Mouse (Mus musculus): Measurements from ENCODE around the gene Rnf214.
"Not testable (repeated sequence)": the region's sequence is repeated elsewhere in the genome, so short reads cannot be mapped to it uniquely, and the experiment has no call there.

Rnf214 gene

GRCm38 (mm10) chr9:45850528-45851155 lies 56.1 kb downstream of the Rnf214 start:
- DNase-seq (ENCODE audit: low spot score): no peak

- no peak for DNase-seq (ENCODE audit: low spot score)
Measured at GRCm38 (mm10) chr9:45849528-45850408, 56.9 kb downstream of the Rnf214 start.

GRCm38 (mm10) chr9:45846891-45847460 lies 59.7 kb downstream of the Rnf214 start:
- DNase-seq (ENCODE audit: low spot score): no peak

- DNase-seq (ENCODE audit: low spot score): not testable (repeated sequence)
Measured at GRCm38 (mm10) chr9:45846176-45846575, 60.5 kb downstream of the Rnf214 start.

- DNase-seq (ENCODE audit: low spot score): no peak
Measured at GRCm38 (mm10) chr9:45845541-45845940, 61.2 kb downstream of the Rnf214 start.

- no peak for DNase-seq (ENCODE audit: low spot score)
Measured at GRCm38 (mm10) chr9:45843780-45844179, 62.9 kb downstream of the Rnf214 start.

- DNase-seq (ENCODE audit: low spot score): no peak
Measured at GRCm38 (mm10) chr9:45843007-45843406, 63.7 kb downstream of the Rnf214 start.

GRCm38 (mm10) chr9:45841458-45841857 lies 65.3 kb downstream of the Rnf214 start:
- no peak for DNase-seq (ENCODE audit: low spot score)

- no peak for DNase-seq (ENCODE audit: low spot score)
Measured at GRCm38 (mm10) chr9:45840331-45840730, 66.4 kb downstream of the Rnf214 start.

- DNase-seq (ENCODE audit: low spot score): no peak
Measured at GRCm38 (mm10) chr9:45839982-45840300, 66.8 kb downstream of the Rnf214 start.

GRCm38 (mm10) chr9:45839139-45839981 lies 67.4 kb downstream of the Rnf214 start:
- no peak for DNase-seq (ENCODE audit: low spot score)

- peak; percentile 92 for DNase-seq (ENCODE audit: low spot score)
Measured at GRCm38 (mm10) chr9:45838434-45839138, 68.1 kb downstream of the Rnf214 start, which contains the start of gene Bace1. Bace1 (plus strand) TSS chr9:45838580.

GRCm38 (mm10) chr9:45838069-45838433 lies 68.7 kb downstream of the Rnf214 start:
- DNase-seq (ENCODE audit: low spot score): no peak

- no peak for DNase-seq (ENCODE audit: low spot score)
Measured at GRCm38 (mm10) chr9:45833461-45833860, 73.2 kb downstream of the Rnf214 start.

- DNase-seq (ENCODE audit: low spot score): no peak
Measured at GRCm38 (mm10) chr9:45832898-45833297, 73.8 kb downstream of the Rnf214 start.

- DNase-seq (ENCODE audit: low spot score): peak; percentile 79
Measured at GRCm38 (mm10) chr9:45829107-45829506, 77.6 kb downstream of the Rnf214 start.

- DNase-seq (ENCODE audit: low spot score): peak; percentile 89
Measured at GRCm38 (mm10) chr9:45828291-45828963, 78.3 kb downstream of the Rnf214 start, which contains the start of gene Cep164. Cep164 (minus strand) TSS chr9:45828691.

- peak; percentile 20 for DNase-seq (ENCODE audit: low spot score)
Measured at GRCm38 (mm10) chr9:45827663-45828290, 78.9 kb downstream of the Rnf214 start.

- no peak for DNase-seq (ENCODE audit: low spot score)
Measured at GRCm38 (mm10) chr9:45818406-45819011, 88.2 kb downstream of the Rnf214 start.

- no peak for DNase-seq (ENCODE audit: low spot score)
Measured at GRCm38 (mm10) chr9:45815525-45815924, 91.2 kb downstream of the Rnf214 start.

Data from layer of hippocampus, adult 11-12 months (tissue).